Mouse (Mus musculus): ENCODE measurements around the gene Gpr39.

DNA sequence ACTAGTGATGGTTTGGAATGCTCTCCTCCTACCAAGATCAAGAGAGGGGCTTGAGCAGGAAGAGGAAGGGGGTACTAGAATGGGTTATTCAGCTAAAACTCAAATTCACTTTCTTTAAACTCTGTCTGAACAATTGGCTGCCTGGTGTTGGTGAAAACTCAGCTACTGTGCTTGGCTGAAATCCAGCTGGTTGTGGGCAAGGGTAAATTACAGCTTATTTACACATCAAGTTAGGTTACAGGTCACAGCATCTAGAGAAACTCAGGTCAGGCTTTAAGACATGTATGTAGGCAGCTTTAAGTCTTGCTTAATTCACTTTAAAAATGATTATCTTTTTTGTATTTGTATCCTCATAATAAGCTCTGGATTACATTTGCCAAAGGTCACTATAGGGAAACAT is 16.7 kb downstream of the Gpr39 start:
- TF ChIP-seq CTCF (IDR thresholded peaks at IDR 0.05 in 2 of 3, conservative IDR thresholded peaks at IDR 0.05 in 1 of 3; ENCODE audit: control insufficient read depth in 1 of 3, insufficient read depth in 1 of 3, low read depth in 2 of 3, low read length in 3 of 3, poor library complexity in 1 of 3, severe bottlenecking in 1 of 3) = no peak
- TF ChIP-seq POLR2A (IDR thresholded peaks at IDR 0.05; ENCODE audit: control insufficient read depth in 1 of 2, insufficient read depth in 1 of 2, low read depth in 1 of 2, low read length in 2 of 2, poor library complexity in 1 of 2) = no peak
- TF ChIP-seq TAL1 (IDR thresholded peaks at IDR 0.05; ENCODE audit: low read length) = no peak
- no peak for TF ChIP-seq SIN3A (IDR thresholded peaks at IDR 0.05; ENCODE audit: low read length)
- TF ChIP-seq ZC3H11A (IDR thresholded peaks at IDR 0.05; ENCODE audit: low read depth, low read length) = no peak
- no peak for TF ChIP-seq GATA1 (IDR thresholded peaks at IDR 0.05; ENCODE audit: low read depth, low read length)
- TF ChIP-seq UBTF (IDR thresholded peaks at IDR 0.05; ENCODE audit: borderline replicate concordance, insufficient read depth, low read depth, low read length) = no peak
- no peak for TF ChIP-seq NRF1 (IDR thresholded peaks at IDR 0.05; ENCODE audit: insufficient read depth, low read depth, low read length, poor library complexity, severe bottlenecking)

Data from MEL (cell line).